Mouse (Mus musculus): Measurements from ENCODE around the gene Esf1. TPM values are rescaled to one million over a fixed set of nuclear protein-coding genes. Genes with fewer than 3 reads are reported as not detected.
"Not testable (repeated sequence)": the region's sequence is repeated elsewhere in the genome, so short reads cannot be mapped to it uniquely, and the experiment has no call there.

The Esf1 gene
- total RNA-seq, 1 experiment from 2014 or later, result 22.8 TPM

GRCm38 (mm10) chr2:140093433-140093832 is 76.9 kb downstream of the Esf1 start:
- DNase-seq, result no peak

- DNase-seq, result no peak
These were observed 86.1 kb downstream of the Esf1 start for GRCm38 (mm10) chr2:140084245-140084644.

GRCm38 (mm10) chr2:140080747-140081577 is 89.4 kb downstream of the Esf1 start:
- DNase-seq, result no peak

GRCm38 (mm10) chr2:140079284-140079683 is 91.1 kb downstream of the Esf1 start:
- not testable (repeated sequence) for DNase-seq

GRCm38 (mm10) chr2:140078600-140079280 is 91.6 kb downstream of the Esf1 start:
- DNase-seq, result no peak

GRCm38 (mm10) chr2:140077476-140077875 is 92.9 kb downstream of the Esf1 start:
- DNase-seq, result no peak

- no peak for DNase-seq
These were observed 95.2 kb downstream of the Esf1 start for GRCm38 (mm10) chr2:140075150-140075549.

Other genes starting within 250 kb of the Esf1 start
- 10.4 and 12.4 TPM in 2 replicates for gene Tasp1, start 103.8 kb downstream of the Esf1 start, total RNA-seq (2021)
- gene Gm17374, start 18.5 kb downstream of the Esf1 start, total RNA-seq (2021), result not detected in 2 replicates
- gene Ndufaf5, start 85 bp upstream of the Esf1 start, total RNA-seq (2021), result 19.1 and 22.0 TPM in 2 replicates
- not detected in 2 replicates for gene Sel1l2, start 219.1 kb upstream of the Esf1 start, total RNA-seq (2021)
- 7.5 and 8.2 TPM in 2 replicates for gene Macrod2, start 224.7 kb upstream of the Esf1 start, total RNA-seq (2021)

Data from adrenal gland, postnatal 25 days (tissue).